21 mouse cellular contexts compared by ENCODE assay signal in the genomic region with DNA sequence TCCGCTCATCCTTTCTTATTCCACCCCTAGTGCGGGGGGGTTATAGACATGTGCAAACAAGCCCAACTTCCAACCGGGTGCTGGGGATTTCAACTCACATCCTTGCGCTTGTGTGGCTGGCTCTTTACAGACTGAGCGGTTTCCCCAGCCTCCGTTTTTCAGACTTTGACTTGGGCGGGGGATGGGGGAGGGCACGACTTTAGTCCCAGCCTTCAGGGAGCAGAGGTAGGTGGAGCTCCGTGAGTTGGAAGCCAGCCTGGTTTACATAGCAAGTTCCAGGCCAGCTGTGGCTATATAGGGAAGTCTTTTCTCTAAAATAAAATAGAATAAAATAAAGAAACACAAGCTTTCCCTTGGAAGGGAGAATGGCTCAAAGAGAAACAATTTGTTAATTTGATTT. TPM values are rescaled to one million over a fixed set of nuclear protein-coding genes. Genes with fewer than 3 reads are reported as not detected.
DNase-seq lines count a peak whose midpoint lies in the region; ATAC-seq and TF ChIP-seq lines count a peak whose summit lies in the region.
"Had no signal": no experiment of that assay in that cellular context is flagged by ENCODE, and none has a peak within 500 bp of the region (broad histone marks: within the 10 kb centered on the region; RNA-seq: fewer than 3 reads in every experiment).

No protein-coding gene starts in this region.

- H3K9me3 ChIP-seq in liver, embryonic 12.5 days (replicated peaks): no peaks in the 10 kb centered on the region
- H3K9me3 ChIP-seq in intestine, embryonic 14.5 days (ENCODE audit: control insufficient read depth, low read length): no peaks in the 10 kb centered on the region
- no peaks in the 10 kb centered on the region for H3K9me3 ChIP-seq in neural tube, embryonic 15.5 days (replicated peaks)
- H3K9me3 ChIP-seq: heart, embryonic 15.5 days; hindbrain, embryonic 12.5 days; liver, embryonic 15.5 days had no signal

- H3K9ac ChIP-seq in liver, adult 2 months (ENCODE audit: low read depth, low read length): no peak overlapping the region
- no peak overlapping the region for H3K9ac ChIP-seq in liver, embryonic 12.5 days
- no peak overlapping the region for H3K9ac ChIP-seq in intestine, embryonic 14.5 days (ENCODE audit: low read length)
- H3K9ac ChIP-seq in neural tube, embryonic 15.5 days (replicated peaks): no peak overlapping the region
- H3K9ac ChIP-seq: heart, embryonic 15.5 days; hindbrain, embryonic 12.5 days; liver, embryonic 15.5 days had no signal

- 16% methylated on average over 9 of the region's 9 CpGs for WGBS in liver, adult 2 months
- WGBS in liver, embryonic 12.5 days (ENCODE audit: insufficient replicate concordance): 15% methylated on average over 9 of the region's 9 CpGs
- WGBS in intestine, embryonic 14.5 days: 19% methylated on average over 9 of the region's 9 CpGs
- 28% methylated on average over 9 of the region's 9 CpGs for WGBS in neural tube, embryonic 15.5 days

- H3K4me1 ChIP-seq in liver, adult 2 months (ENCODE audit: control insufficient read depth, insufficient read depth, low read length): no peaks in the 10 kb centered on the region
- peaks cover 3% of the 10 kb centered on the region; the same call in 1 of the 2 replicates for H3K4me1 ChIP-seq in liver, embryonic 12.5 days
- H3K4me1 ChIP-seq in intestine, embryonic 14.5 days (replicated peaks; ENCODE audit: control insufficient read depth, insufficient read depth, low read length): no peaks in the 10 kb centered on the region
- no peaks in the 10 kb centered on the region for H3K4me1 ChIP-seq in neural tube, embryonic 15.5 days
- H3K4me1 ChIP-seq: heart, embryonic 15.5 days; hindbrain, embryonic 12.5 days; liver, embryonic 15.5 days had no signal

- H3K27ac ChIP-seq in liver, adult 2 months (replicated peaks; ENCODE audit: insufficient read depth, low read depth, low read length): no peak overlapping the region
- H3K27ac ChIP-seq in liver, embryonic 12.5 days: no peak overlapping the region
- H3K27ac ChIP-seq in intestine, embryonic 14.5 days (ENCODE audit: low read depth): no peak overlapping the region
- H3K27ac ChIP-seq in neural tube, embryonic 15.5 days (replicated peaks): no peak overlapping the region
- H3K27ac ChIP-seq: heart, embryonic 15.5 days; hindbrain, embryonic 12.5 days; liver, embryonic 15.5 days had no signal

- 0 out of 2 replicates have a peak, but pooled peaks have one; percentile 47 for ATAC-seq in frontal cortex, adult (ENCODE audit: low TSS enrichment)
- no peak for ATAC-seq in liver, embryonic 12.5 days
- 0 out of 2 replicates have a peak, but pooled peaks have one; percentile 19 for ATAC-seq in intestine, embryonic 14.5 days (replicated peaks; ENCODE audit: low FRiP score, low TSS enrichment, low read depth)
- no peak for ATAC-seq in neural tube, embryonic 15.5 days (ENCODE audit: low FRiP score)
- ATAC-seq: forebrain, embryonic 14.5 days had no signal

- no peaks in the 10 kb centered on the region for H3K79me2 ChIP-seq in liver, adult 2 months (ENCODE audit: control insufficient read depth, insufficient read depth, low read length)

- no peak for DNase-seq in frontal cortex, postnatal 25 days (ENCODE audit: low spot score in 2 of 2)
- peak; percentile 63 for DNase-seq in liver, adult 2 months (ENCODE audit: extremely low read depth, low read depth, low spot score)
- DNase-seq in intestine, embryonic 14.5 days (ENCODE audit: low spot score): no peak
- peak; percentile 32 for DNase-seq in telencephalon, adult 2 months (ENCODE audit: low read depth, low spot score)
- DNase-seq in embryo, embryonic 11 days: no peak
- DNase-seq: cerebellum, adult 11-12 months; midbrain, embryonic 14.5 days; right cerebral cortex, postnatal 14 days; thymus, adult 2 months had no signal

- no peaks in the 10 kb centered on the region for H3K27me3 ChIP-seq in liver, adult 2 months (ENCODE audit: control insufficient read depth, insufficient read depth, low read length)
- peaks cover 25% of the 10 kb centered on the region for H3K27me3 ChIP-seq in liver, embryonic 12.5 days (replicated peaks)
- no peaks in the 10 kb centered on the region for H3K27me3 ChIP-seq in intestine, embryonic 14.5 days (replicated peaks; ENCODE audit: control insufficient read depth, insufficient read depth, low read length)
- H3K27me3 ChIP-seq in neural tube, embryonic 15.5 days (replicated peaks): no peaks in the 10 kb centered on the region
- H3K27me3 ChIP-seq: hindbrain, embryonic 12.5 days; liver, embryonic 15.5 days had no signal

- H3K4me2 ChIP-seq in liver, embryonic 12.5 days: no peak overlapping the region
- H3K4me2 ChIP-seq in intestine, embryonic 14.5 days (ENCODE audit: low read length): no peak overlapping the region
- H3K4me2 ChIP-seq in neural tube, embryonic 15.5 days: no peak overlapping the region
- H3K4me2 ChIP-seq: heart, embryonic 15.5 days; hindbrain, embryonic 12.5 days; liver, embryonic 15.5 days had no signal

- TF ChIP-seq CTCF in liver, adult 2 months (IDR thresholded peaks at IDR 0.05; ENCODE audit: low read depth, low read length): no peak

- H3K4me3 ChIP-seq in liver, adult 2 months (ENCODE audit: insufficient read depth, low read depth, low read length): no peak overlapping the region
- H3K4me3 ChIP-seq in liver, embryonic 12.5 days: no peak overlapping the region
- H3K4me3 ChIP-seq in intestine, embryonic 14.5 days (ENCODE audit: low read depth, low read length): no peak overlapping the region
- no peak overlapping the region for H3K4me3 ChIP-seq in neural tube, embryonic 15.5 days (replicated peaks)
- H3K4me3 ChIP-seq: heart, embryonic 15.5 days; hindbrain, embryonic 12.5 days; liver, embryonic 15.5 days had no signal

- TF ChIP-seq POLR2A in liver, adult 2 months (IDR thresholded peaks at IDR 0.05; ENCODE audit: extremely low read depth, insufficient read depth, low read length): no peak

- no peaks in the 10 kb centered on the region for H3K36me3 ChIP-seq in liver, adult 2 months (ENCODE audit: control insufficient read depth, insufficient read depth, low read length)
- H3K36me3 ChIP-seq in liver, embryonic 12.5 days: no peaks in the 10 kb centered on the region
- H3K36me3 ChIP-seq in intestine, embryonic 14.5 days (ENCODE audit: control insufficient read depth, insufficient read depth, low read length): no peaks in the 10 kb centered on the region
- no peaks in the 10 kb centered on the region for H3K36me3 ChIP-seq in neural tube, embryonic 15.5 days
- H3K36me3 ChIP-seq: heart, embryonic 15.5 days; hindbrain, embryonic 12.5 days; liver, embryonic 15.5 days had no signal

RNA-seq across cellular contexts. Expression of gene Krtdap, which starts 4.2 kb away (rescaled TPM):
- not detected in 2 replicates for total RNA-seq in liver, adult 2 months (2014; rRNA removed)
- polyA plus RNA-seq in liver, adult 2 months (2012; rRNA removed): not detected in 2 replicates
- not detected in 2 replicates for polyA plus RNA-seq in liver, embryonic 12.5 days (2016; fragmentation: Nextera tagmentation; extraction: Ambion mirVana)
- polyA plus RNA-seq in intestine, embryonic 14.5 days (2014; fragmentation: Nextera tagmentation; extraction: Ambion mirVana): 0.80 and 0.86 TPM in 2 replicates
- polyA plus RNA-seq in neural tube, embryonic 15.5 days (2015; fragmentation: Nextera tagmentation; extraction: Ambion mirVana): 2.4 and 10.4 TPM in 2 replicates
- total RNA-seq: granulocyte monocyte progenitor cell, adult 5-6 weeks; layer of hippocampus, postnatal 10 days; left cerebral cortex, postnatal 36 days had no signal
- polyA plus RNA-seq: forebrain, embryonic 14.5 days; hindbrain, embryonic 12.5 days; midbrain, embryonic 14.5 days had no signal

RNA-seq across cellular contexts. Expression of gene Dmkn, which starts 28.4 kb away (rescaled TPM):
- total RNA-seq in liver, adult 2 months (2014; rRNA removed): not detected in 2 replicates
- 0.44 TPM in 1 of 2 replicates, not detected in the other for polyA plus RNA-seq in liver, adult 2 months (2012; rRNA removed)
- polyA plus RNA-seq in liver, embryonic 12.5 days (2016; fragmentation: Nextera tagmentation; extraction: Ambion mirVana): not detected in 2 replicates
- 0.61 and 1.3 TPM in 2 replicates for polyA plus RNA-seq in intestine, embryonic 14.5 days (2014; fragmentation: Nextera tagmentation; extraction: Ambion mirVana)
- 3.7 and 6.2 TPM in 2 replicates for polyA plus RNA-seq in neural tube, embryonic 15.5 days (2015; fragmentation: Nextera tagmentation; extraction: Ambion mirVana)

RNA-seq across cellular contexts. Expression of gene Ffar2, which starts 31.7 kb away (rescaled TPM):
- total RNA-seq in liver, adult 2 months (2014; rRNA removed): 0.09 and 0.13 TPM in 2 replicates
- polyA plus RNA-seq in liver, adult 2 months (2012; rRNA removed): 0.04 TPM in 1 of 2 replicates, not detected in the other
- polyA plus RNA-seq in liver, embryonic 12.5 days (2016; fragmentation: Nextera tagmentation; extraction: Ambion mirVana): 0.21 and 0.53 TPM in 2 replicates
- 2.4 and 5.9 TPM in 2 replicates for polyA plus RNA-seq in intestine, embryonic 14.5 days (2014; fragmentation: Nextera tagmentation; extraction: Ambion mirVana)
- 0.15 and 1.1 TPM in 2 replicates for polyA plus RNA-seq in neural tube, embryonic 15.5 days (2015; fragmentation: Nextera tagmentation; extraction: Ambion mirVana)
- total RNA-seq: left cerebral cortex, postnatal 36 days had no signal
- polyA plus RNA-seq: hindbrain, embryonic 12.5 days; midbrain, embryonic 14.5 days had no signal

RNA-seq across cellular contexts. Expression of gene Sbsn, which starts 40.6 kb away (rescaled TPM):
- total RNA-seq in liver, adult 2 months (2014; rRNA removed): 0.46 and 0.60 TPM in 2 replicates
- polyA plus RNA-seq in liver, adult 2 months (2012; rRNA removed): 0.33 and 0.41 TPM in 2 replicates
- polyA plus RNA-seq in liver, embryonic 12.5 days (2016; fragmentation: Nextera tagmentation; extraction: Ambion mirVana): 0.19 and 0.41 TPM in 2 replicates
- 1.5 and 2.7 TPM in 2 replicates for polyA plus RNA-seq in intestine, embryonic 14.5 days (2014; fragmentation: Nextera tagmentation; extraction: Ambion mirVana)
- polyA plus RNA-seq in neural tube, embryonic 15.5 days (2015; fragmentation: Nextera tagmentation; extraction: Ambion mirVana): 1.6 and 2.0 TPM in 2 replicates

RNA-seq across cellular contexts. Expression of gene Gapdhs, which starts 48.4 kb away (rescaled TPM):
- total RNA-seq in liver, adult 2 months (2014; rRNA removed): not detected in 2 replicates
- 0.50 and 1.3 TPM in 2 replicates for polyA plus RNA-seq in liver, adult 2 months (2012; rRNA removed)
- polyA plus RNA-seq in liver, embryonic 12.5 days (2016; fragmentation: Nextera tagmentation; extraction: Ambion mirVana): not detected in 2 replicates
- polyA plus RNA-seq in intestine, embryonic 14.5 days (2014; fragmentation: Nextera tagmentation; extraction: Ambion mirVana): 0.51 TPM in 1 of 2 replicates, not detected in the other
- polyA plus RNA-seq in neural tube, embryonic 15.5 days (2015; fragmentation: Nextera tagmentation; extraction: Ambion mirVana): 0.73 and 1.0 TPM in 2 replicates
- total RNA-seq: gastrocnemius, adult 18-20 months; granulocyte monocyte progenitor cell, adult 5-6 weeks; layer of hippocampus, postnatal 10 days had no signal
- polyA plus RNA-seq: brain, embryonic 14.5 days; heart, embryonic 15.5 days; liver, embryonic 15.5 days had no signal

Comparison
In these comparisons a context has a peak if more than half of its experiments do, and no peak if none do; other contexts are left out.
1. ATAC-seq: peak in frontal cortex, adult (single experiment) and intestine, embryonic 14.5 days (single experiment); none in liver, embryonic 12.5 days (single experiment) and neural tube, embryonic 15.5 days (single experiment).
2. DNase-seq: peak in liver, adult 2 months (single experiment) and telencephalon, adult 2 months (single experiment); none in frontal cortex, postnatal 25 days (0 of 2), intestine, embryonic 14.5 days (single experiment) and embryo, embryonic 11 days (single experiment).